11 mouse cellular contexts compared by ENCODE assay signal in the genomic region with DNA sequence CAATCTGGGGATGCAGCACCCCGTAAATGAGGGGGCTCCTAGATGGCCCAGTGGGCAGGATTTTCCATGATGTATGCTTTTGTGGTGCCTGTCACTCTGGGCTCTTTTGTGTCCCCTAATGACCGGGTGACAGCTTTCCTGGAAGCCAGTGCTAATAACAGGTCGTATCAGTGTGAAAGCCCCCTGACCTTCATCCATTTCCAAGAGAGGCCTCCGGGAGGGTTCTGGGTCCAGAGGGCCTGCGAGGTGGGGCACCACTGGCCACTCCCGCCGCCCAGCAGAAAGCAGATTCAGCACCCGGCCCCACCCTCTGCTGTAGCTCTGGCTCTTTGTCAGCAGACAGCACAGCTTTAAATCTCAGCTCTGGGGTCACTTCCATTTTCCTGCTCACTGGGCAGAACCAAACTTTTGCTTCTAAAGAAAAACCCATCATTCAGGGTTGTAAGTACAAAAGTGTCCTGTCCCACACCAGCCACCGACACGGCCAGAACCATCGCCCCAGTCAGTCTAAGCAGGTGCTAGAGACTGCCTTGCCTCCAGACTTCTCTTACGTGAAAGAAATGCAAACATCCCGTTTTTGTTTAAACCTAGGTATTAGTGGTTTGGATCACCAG. TPM values are rescaled to one million over a fixed set of nuclear protein-coding genes. Genes with fewer than 3 reads are reported as not detected.
DNase-seq lines count a peak whose midpoint lies in the region; ATAC-seq and TF ChIP-seq lines count a peak whose summit lies in the region.
"Had no signal": no experiment of that assay in that cellular context is flagged by ENCODE, and none has a peak within 500 bp of the region (broad histone marks: within the 10 kb centered on the region; RNA-seq: fewer than 3 reads in every experiment).

No protein-coding gene starts in this region.

- peaks cover 18% of the 10 kb centered on the region for H3K36me3 ChIP-seq in hindbrain, embryonic 10.5 days
- no peaks in the 10 kb centered on the region for H3K36me3 ChIP-seq in hindbrain, embryonic 16.5 days (ENCODE audit: control insufficient read depth, insufficient read depth, low read length)
- H3K36me3 ChIP-seq in forebrain, embryonic 14.5 days (ENCODE audit: control insufficient read depth, insufficient read depth, low read length): no peaks in the 10 kb centered on the region

- no peaks in the 10 kb centered on the region for H3K9me3 ChIP-seq in hindbrain, embryonic 10.5 days
- H3K9me3 ChIP-seq in hindbrain, embryonic 16.5 days (ENCODE audit: control insufficient read depth, low read length): no peaks in the 10 kb centered on the region
- H3K9me3 ChIP-seq in forebrain, embryonic 14.5 days (replicated peaks; ENCODE audit: control insufficient read depth, low read length): no peaks in the 10 kb centered on the region

- H3K4me3 ChIP-seq in hindbrain, embryonic 10.5 days: peak overlapping the region; percentile 37
- no peak overlapping the region for H3K4me3 ChIP-seq in hindbrain, embryonic 16.5 days (ENCODE audit: low read length)
- H3K4me3 ChIP-seq in forebrain, embryonic 14.5 days (ENCODE audit: low read depth, low read length): no peak overlapping the region
- H3K4me3 ChIP-seq in layer of hippocampus, adult 2 months: no peak overlapping the region

- DNase-seq in hindbrain, embryonic 10.5 days (ENCODE audit: low spot score): peak; percentile 74
- no peak for DNase-seq in forebrain, embryonic 14.5 days (ENCODE audit: low spot score)
- DNase-seq in kidney, postnatal 10 days: peak; percentile 70
- DNase-seq in retina, embryonic 14.5 days (ENCODE audit: low spot score): peak; percentile 51
- DNase-seq in spleen, adult 12 weeks (ENCODE audit: low spot score): no peak
- no peak for DNase-seq in layer of hippocampus, adult 2 months (ENCODE audit: low spot score in 2 of 2)
- DNase-seq in layer of hippocampus, adult 8-10 months (ENCODE audit: low spot score in 2 of 2): no peak
- DNase-seq: heart, adult 11 months; thymus, postnatal 25 days had no signal

- H3K27ac ChIP-seq in hindbrain, embryonic 10.5 days: peak overlapping the region; percentile 91
- no peak overlapping the region for H3K27ac ChIP-seq in hindbrain, embryonic 16.5 days (ENCODE audit: low read depth, low read length)
- peak overlapping the region; percentile 63 for H3K27ac ChIP-seq in forebrain, embryonic 14.5 days (ENCODE audit: low read depth, low read length)
- no peak overlapping the region for H3K27ac ChIP-seq in layer of hippocampus, adult 2 months

- no peak overlapping the region; the same call in 1 of the 2 replicates for H3K9ac ChIP-seq in hindbrain, embryonic 16.5 days (ENCODE audit: low read depth, low read length)
- H3K9ac ChIP-seq in forebrain, embryonic 14.5 days (ENCODE audit: low read length): peak overlapping the region; percentile 40

- H3K4me1 ChIP-seq in hindbrain, embryonic 10.5 days (replicated peaks): peaks cover 91% of the 10 kb centered on the region
- H3K4me1 ChIP-seq in hindbrain, embryonic 16.5 days (ENCODE audit: control insufficient read depth, insufficient read depth, low read depth, low read length): peaks cover 46% of the 10 kb centered on the region
- H3K4me1 ChIP-seq in forebrain, embryonic 14.5 days (ENCODE audit: control insufficient read depth, insufficient read depth, low read length): peaks cover 51% of the 10 kb centered on the region

- no peak overlapping the region for H3K4me2 ChIP-seq in hindbrain, embryonic 16.5 days (ENCODE audit: low read length)
- H3K4me2 ChIP-seq in forebrain, embryonic 14.5 days (ENCODE audit: low read length): no peak overlapping the region

- no peak for ATAC-seq in hindbrain, embryonic 16.5 days
- ATAC-seq in forebrain, embryonic 14.5 days: no peak

- WGBS in hindbrain, embryonic 10.5 days: 14% methylated on average over 13 of the region's 13 CpGs
- 12% methylated on average over 13 of the region's 13 CpGs for WGBS in hindbrain, embryonic 16.5 days
- WGBS in forebrain, embryonic 14.5 days: 22% methylated on average over 13 of the region's 13 CpGs

- TF ChIP-seq CTCF in layer of hippocampus, adult 2 months (conservative IDR thresholded peaks at IDR 0.05): no peak

- H3K27me3 ChIP-seq in hindbrain, embryonic 10.5 days (ENCODE audit: insufficient read depth, poor library complexity, severe bottlenecking): peaks cover 8% of the 10 kb centered on the region
- H3K27me3 ChIP-seq in hindbrain, embryonic 16.5 days (replicated peaks; ENCODE audit: control insufficient read depth, insufficient read depth, low read length): no peaks in the 10 kb centered on the region
- H3K27me3 ChIP-seq in forebrain, embryonic 14.5 days (replicated peaks; ENCODE audit: control insufficient read depth, insufficient read depth, low read length): no peaks in the 10 kb centered on the region

RNA-seq across cellular contexts. Expression of a gene that starts 39.1 kb away (rescaled TPM):
- polyA plus RNA-seq in hindbrain, embryonic 10.5 days (2016; fragmentation: Nextera tagmentation; extraction: Ambion mirVana): 159 and 169 TPM in 2 replicates
- polyA plus RNA-seq in hindbrain, embryonic 16.5 days (2015; fragmentation: Nextera tagmentation; extraction: Ambion mirVana): 39.8 and 42.4 TPM in 2 replicates
- 18.3 and 20.8 TPM in 2 replicates for polyA plus RNA-seq in forebrain, embryonic 14.5 days (2014; fragmentation: Nextera tagmentation; extraction: Ambion mirVana)
- total RNA-seq in layer of hippocampus, adult 2 months (2021): 1 to 10 TPM; 4.9 to 5.1 TPM
- 1 to 10 TPM; 3.2 to 6.0 (median 4.1) TPM for total RNA-seq in layer of hippocampus, adult 8-10 months (2022)
- total RNA-seq: CH12.LX had no signal

Comparison
In these comparisons a context has a peak if more than half of its experiments do, and no peak if none do; other contexts are left out.
1. H3K27ac ChIP-seq: peak in hindbrain, embryonic 10.5 days (single experiment) and forebrain, embryonic 14.5 days (single experiment); none in hindbrain, embryonic 16.5 days (single experiment) and layer of hippocampus, adult 2 months (single experiment).
2. DNase-seq: peak in hindbrain, embryonic 10.5 days (single experiment), kidney, postnatal 10 days (single experiment) and retina, embryonic 14.5 days (single experiment); none in forebrain, embryonic 14.5 days (single experiment), spleen, adult 12 weeks (single experiment), layer of hippocampus, adult 2 months (0 of 2) and layer of hippocampus, adult 8-10 months (0 of 2).